Mouse (Mus musculus): Measurements from ENCODE around the gene Cldn11.

DNA sequence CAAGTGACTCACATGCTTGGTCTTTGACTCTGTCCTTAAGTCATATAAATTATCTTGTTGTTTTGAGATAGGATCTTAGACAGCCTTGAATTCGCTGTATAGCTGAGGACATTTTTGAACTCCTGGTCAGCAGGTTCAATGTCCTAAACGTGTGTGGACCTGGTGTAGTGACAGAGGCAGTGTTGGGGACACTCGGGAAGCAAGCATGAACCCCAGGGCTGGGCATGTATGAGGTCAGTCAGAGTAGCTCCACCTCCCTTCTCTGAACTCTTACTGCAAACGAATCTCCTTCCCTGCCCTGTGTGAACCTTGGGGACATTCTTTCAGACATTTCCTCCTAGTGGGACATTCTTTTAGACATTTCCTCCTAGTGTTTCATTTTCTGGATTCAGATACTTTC lies 20.0 kb upstream of the Cldn11 start:
- TF ChIP-seq CTCF (IDR thresholded peaks at IDR 0.05; ENCODE audit: low read depth) (no peak), EP300 (IDR thresholded peaks at IDR 0.05; ENCODE audit: low read depth) (no peak)

Measured in liver, postnatal 0 days (tissue).